Mouse (Mus musculus): ENCODE data around the gene Pick1. TPM values are rescaled to one million over a fixed set of nuclear protein-coding genes. Genes with fewer than 3 reads are reported as not detected.

Pick1 gene
- total RNA-seq (2021): 10 to 100 TPM; 33.7 to 34.8 TPM
- long read RNA-seq, experiment 1, transcript Pick1-201 (13 exons, 1,977 nt): major isoform, 16 of 29 reads
- long read RNA-seq, experiment 1, partial matches to known transcripts: 5 of 29 reads
- long read RNA-seq, experiment 1, other reads (novel, unspliced or antisense): 5 of 29 reads
- long read RNA-seq, experiment 2, transcript Pick1-201 (13 exons, 1,977 nt): major isoform, 10 of 20 reads
- long read RNA-seq, experiment 2, partial matches to known transcripts: 4 of 20 reads
- long read RNA-seq, experiment 2, other reads (novel, unspliced or antisense): 3 of 20 reads

DNA sequence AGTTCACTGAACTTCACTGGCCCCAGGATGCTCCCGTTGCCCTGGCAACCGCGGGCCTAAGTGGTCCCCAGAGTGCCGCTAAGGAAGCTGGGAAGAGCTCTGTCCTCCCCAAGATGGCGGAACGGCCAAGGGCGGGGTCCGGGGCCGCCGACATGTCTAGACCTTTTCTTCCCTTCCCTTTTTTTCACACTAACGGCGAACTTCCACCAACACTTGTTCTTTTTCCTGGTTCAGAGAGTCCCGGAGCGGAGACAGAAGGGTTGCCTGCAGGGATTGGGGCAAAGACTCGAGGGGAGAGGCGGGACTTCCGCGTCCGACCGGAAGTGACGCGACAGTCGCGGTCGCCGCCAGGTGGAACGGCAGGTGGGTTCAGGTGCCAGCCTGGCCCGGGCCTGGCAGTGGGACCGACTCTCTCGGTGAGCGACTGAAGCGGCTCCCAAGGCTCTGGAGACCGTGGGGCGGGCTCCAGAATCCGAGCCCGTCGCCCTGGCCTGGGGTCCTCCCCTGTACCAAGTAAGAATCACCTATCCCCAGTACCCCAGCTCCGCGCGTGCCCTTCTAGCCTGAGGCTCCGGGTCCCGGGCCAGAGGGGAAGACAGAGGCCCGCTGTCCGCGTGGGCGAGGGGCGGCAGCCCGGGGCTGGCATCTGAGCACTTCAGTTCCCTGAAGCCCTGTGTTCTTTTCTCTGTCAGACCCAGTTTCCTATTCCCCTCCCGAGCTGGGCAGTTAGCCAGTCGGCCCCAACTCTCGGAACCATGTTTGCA, at the start of gene Pick1, which contains the start of gene Gm49486:
Gene Pick1, plus strand, starts transcription at position 116 of the 764 bp plus-strand sequence.
Gene Gm49486, plus strand, starts transcription at position 334 of the 764 bp plus-strand sequence.
- peak; percentile 89 for DNase-seq (ENCODE audit: low spot score)

DNA sequence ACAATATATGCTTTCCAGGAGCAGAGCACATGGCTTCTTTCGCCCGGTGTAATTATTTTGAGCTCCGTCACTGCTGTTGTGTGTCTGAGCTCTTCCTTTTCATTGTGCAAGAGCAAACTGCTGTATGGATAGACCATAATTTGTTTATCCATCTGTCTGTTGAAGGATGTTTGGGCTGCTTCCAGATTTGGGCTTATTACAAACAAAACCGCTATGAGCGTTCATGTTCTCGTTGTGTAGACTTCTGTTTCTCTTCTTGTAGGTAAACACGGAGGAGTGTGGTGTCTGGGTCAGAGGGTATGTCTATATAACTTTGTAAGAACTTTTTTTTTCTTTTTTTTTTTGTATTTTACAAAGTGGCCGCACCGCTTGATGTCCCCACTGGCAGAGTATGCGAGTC, 43.8 kb upstream of the Pick1 start:
- no peak for DNase-seq (ENCODE audit: low spot score)

DNA sequence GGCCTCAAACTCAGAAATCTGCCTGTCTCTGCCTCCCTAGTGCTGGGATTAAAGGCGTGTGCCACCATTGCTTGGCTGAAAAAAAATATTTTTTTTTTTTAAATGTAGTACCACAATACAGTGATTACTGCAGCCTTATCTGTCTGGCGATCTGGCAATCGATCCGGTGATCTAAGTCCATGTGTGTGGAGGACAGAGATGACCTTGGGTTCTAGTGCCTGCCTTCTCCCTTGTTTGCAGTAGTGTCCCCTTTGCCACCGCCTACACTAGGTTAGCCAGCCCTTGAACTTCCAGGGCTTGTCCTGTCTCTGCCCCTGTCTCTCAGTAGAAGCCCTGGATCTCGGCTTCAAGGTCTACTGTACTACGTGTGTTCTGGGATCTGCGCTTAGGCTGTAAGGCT, 41.2 kb upstream of the Pick1 start:
- no peak for DNase-seq (ENCODE audit: low spot score)

DNA sequence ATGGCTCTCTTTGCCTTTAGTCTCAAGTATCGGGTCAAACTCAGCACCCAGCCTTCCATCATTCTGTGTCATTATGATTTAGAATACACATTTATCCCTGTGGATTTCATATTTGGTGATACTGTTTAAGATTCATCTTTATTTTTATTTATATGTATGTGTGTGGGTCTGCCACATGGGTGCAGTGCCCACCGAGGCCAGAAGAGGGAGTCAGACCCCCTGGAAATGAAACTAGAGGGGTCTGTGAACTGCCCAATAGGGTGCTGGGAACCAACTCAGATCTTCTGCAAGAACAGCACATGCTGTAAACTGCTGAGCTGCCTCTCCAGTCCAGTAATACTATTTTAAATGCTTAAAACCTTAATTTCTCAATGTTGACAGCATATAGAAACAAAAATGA, 37.5 kb upstream of the Pick1 start:
- no peak for DNase-seq (ENCODE audit: low spot score)

DNA sequence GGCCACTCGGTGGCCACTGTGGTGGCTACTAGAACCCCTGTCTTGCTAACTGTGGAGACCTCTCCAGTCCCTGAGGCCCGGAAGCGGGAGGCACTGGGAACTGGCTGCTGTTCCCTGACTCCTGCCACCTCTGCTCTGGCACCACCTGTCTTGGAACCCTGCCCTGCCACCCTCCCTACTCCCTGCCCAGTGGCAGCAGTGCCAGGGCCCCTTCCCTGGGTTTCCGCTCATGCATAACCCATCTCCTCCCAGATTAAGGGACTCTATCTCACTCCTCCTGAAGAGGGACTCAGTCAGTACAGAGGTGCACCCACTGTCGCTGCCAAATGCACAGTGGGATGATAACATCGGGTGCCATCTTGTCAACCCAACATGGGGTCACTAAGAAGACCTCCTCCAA, 36.5 kb upstream of the Pick1 start:
- no peak for DNase-seq (ENCODE audit: low spot score)

DNA sequence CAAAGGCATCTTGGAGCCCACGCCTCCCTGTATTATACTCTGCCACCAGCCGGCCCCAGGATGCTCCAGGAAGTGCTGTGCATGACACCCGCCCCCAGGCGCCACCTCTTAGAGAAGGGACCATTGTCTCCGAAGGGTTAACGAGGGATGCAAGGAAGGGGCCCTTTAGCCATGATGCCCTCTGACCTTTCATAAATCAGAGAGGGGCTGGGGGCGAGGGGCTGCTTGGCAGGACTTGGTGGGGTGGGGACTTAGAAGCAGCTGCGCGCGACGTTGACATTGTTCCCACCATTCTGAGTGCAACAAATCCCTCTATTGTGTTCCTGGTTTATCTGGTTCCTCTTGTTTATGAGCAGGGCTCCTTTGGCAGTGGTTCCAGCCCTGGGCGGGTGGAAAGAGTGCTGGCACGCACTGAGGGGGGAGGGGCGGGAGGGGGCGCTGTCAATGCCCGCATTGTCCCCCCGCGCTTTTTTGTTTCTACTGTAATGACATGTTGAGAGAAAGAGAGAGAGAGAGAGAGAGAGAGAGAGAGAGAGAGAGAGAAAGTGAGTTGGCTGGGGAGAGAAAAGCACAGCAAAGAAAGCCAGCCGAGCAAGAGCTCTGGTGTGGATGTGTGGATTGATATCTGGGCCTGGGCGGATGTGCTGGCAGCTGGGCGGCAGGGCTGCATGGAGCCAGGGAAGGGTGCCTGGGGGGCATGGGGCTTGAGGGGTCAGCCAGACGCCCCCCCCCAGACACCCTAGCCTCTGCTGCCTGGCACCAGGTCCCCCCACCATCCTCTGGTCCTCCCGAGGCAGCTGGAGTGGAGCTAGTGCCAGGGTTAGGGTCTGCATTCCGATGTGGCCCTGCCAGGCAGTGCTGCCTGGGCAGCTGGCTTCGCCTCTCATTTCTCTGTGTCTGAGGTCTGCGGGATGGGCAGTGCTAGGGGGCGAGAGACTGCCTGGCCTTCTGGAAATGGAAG, 35.8 kb upstream of the Pick1 start:
- no peak for DNase-seq (ENCODE audit: low spot score)

DNA sequence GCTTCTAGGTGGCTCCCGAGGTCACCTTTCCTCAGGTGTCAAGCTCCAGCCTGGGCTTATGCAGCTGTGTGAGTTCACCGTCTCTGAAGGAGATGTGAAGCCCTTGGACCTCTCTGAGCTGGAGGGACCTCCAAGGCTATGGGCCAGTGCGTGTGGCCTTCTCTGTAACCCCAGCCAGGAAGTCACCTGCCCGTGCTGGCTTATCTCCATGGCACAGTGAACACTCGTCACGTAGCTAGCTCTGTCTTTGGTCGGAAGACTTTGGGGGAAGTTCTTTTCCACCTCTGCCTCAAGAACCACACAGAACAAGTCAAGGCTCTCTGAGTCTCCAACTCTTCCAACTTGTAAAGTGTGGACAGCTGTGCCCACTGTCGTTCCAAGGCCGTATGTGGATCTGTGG, 34.9 kb upstream of the Pick1 start:
- no peak for DNase-seq (ENCODE audit: low spot score)

DNA sequence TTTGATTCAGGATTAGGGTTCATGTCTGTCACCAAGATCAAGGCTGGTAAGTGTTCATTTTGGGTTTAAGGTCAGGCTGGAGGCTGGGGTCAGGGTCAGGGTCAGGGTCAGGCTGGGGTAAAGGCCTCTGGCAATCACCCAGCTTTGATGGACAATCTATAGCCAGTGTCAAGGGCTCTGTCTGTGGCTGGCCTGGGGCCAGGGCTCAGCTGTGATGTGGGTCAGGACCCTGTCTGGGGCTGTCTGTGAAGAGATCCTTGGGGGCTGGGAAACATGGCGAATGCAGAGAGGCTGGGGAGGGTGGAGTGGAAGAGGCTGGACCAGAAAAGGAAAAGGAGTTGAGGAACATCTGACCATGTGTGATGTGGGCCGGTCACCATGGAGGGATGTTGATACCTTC, 34.0 kb upstream of the Pick1 start:
- no peak for DNase-seq (ENCODE audit: low spot score)

DNA sequence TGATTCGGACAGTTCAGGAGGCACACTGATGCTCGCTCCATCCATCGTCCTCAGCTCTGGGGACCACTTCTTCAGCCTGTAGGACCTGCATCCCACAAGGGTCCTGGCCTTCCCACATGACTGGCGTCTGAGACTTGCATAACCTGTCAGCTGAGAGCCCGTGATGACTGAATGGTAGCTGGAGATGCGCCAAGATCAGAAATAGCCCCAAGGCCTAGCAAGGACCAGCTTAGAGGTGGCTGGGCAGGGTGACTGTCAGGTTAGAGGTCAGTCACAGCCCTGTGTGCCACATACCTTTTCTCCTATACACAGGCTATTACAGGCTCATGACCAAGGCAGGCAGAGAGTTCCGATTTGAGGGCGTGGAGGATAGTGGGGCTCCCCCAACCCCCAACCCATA, 33.5 kb upstream of the Pick1 start:
- peak; percentile 39 for DNase-seq (ENCODE audit: low spot score)

DNA sequence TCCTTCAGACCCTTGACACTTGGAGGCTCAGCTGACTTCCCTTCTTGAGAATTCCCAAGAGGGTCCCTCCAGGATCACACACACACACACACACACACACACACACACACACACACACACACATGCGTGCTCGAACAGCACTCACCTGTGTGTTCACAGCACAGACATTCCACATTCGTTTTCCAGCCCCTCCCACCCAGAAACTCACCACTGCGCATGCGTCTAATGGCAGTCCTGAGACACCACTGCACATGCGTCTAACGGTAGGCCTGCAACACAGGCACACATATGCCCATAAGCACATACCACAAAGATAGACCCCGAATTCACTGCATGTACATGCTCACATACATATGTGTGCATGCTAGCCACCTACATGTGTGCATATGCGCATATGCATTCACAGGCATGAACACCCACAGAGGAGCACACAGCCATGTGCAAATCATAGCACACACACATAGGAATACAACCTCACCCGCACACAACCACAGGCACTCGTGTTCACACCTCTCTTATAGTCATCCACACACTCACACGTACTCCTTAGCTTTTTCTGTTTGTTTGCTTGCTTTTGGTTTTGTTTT, 29.5 kb upstream of the Pick1 start:
- DNase-seq (ENCODE audit: low spot score): no peak

DNA sequence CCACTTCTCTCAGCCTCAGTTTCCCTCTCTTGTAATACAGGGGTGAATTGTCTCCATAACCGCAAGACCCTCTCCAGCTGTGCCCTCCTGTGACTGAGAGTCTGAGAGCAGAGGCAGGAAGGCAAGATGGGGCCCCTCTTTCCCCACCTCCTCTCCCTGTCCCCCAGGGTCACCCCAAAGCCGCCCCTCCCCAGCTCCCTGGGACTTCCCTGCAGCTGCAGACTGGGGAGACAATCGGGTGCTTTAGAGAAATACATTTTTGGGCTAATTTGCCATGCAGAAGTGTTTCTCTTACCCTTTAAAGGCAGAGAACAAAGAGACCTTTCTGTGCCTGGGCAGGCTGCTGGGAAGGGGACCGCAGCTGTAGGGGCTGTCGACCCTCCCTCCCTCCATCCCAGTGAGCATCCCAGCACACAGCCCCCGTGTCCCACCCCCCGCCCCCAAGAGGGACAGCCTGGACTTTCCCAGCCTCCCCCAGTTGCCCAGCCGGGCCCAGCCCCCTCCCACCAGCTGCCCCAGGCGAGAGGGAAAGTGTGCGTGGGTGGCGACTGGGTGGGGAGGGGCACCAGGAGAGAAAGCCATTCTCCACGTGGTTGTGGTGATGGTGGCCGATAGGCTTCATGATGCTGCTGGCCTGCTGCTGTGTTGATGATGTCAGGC, 27.4 kb upstream of the Pick1 start:
- DNase-seq (ENCODE audit: low spot score): no peak

DNA sequence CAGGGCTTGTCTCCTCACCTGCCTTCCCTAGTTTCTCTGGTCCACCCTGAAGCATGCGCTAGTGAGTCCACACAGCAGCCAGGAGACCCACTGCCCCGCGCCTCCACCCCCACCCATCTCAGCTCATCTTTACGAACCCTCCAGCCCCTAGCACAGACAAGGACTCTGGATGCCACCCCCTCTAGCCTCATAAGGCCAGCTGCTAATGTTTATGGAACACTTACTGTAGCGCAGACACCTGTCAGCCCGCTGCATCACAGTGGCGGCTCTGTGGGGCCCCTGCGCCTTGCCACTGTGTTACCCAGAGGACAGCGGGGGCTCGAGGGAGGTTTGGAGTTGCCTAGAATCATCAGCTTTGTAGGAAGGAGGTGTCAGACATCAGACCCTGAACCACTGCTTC, 26.4 kb upstream of the Pick1 start:
- DNase-seq (ENCODE audit: low spot score): no peak

DNA sequence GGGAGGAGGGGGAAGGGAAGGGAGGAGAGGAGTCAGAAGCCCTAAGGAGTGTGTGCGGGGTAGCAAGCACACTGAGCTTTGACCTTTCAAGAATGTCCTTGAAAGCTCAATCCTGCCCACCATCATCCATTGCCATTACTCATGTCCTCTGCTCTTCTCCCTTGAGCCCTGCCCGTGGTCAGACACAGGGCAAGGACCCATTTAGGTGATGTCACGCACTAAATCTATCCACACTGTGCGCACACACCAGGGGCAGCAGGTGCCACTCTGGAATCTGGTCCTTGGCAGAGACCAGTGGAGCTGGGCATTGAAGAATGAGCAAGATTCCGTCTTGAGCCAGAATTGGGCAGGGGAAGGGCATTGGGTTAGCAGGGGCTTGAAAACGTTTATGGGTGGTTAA, 20.8 kb upstream of the Pick1 start:
- DNase-seq (ENCODE audit: low spot score): peak; percentile 74

DNA sequence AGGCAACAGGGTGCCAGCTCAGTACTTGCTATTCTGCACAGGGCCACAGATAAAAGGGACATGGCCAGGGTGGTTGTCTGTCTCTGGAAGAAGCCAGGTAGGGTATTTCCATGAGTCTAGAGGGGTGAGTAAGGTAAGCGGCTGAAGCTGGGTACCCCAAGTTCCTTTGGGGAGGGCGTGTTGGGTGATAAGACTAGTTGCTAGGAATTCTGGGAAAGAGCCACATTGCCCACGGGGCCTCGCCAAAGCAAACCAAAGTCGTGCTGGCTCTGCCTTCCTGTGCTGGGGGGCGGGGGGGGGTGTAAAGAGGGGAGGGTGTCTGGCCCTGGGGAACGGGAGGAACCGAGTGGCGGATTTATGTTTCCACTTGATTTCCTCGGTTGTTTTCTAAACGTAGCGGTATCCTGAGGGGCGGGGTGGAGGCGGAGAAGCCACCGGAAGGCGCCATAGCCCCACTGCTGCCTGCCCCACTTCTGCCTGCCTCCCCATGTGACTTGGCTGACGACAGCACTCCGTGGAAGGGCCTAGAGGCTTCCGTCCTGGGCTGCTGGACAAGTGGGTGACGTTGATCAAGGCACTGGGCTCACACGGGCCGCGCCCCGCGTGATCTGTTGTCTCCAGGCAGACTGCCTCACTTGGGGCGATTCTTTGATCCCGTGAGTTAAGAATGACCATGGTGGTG, 20.1 kb upstream of the Pick1 start:
- DNase-seq (ENCODE audit: low spot score): peak; percentile 54

DNA sequence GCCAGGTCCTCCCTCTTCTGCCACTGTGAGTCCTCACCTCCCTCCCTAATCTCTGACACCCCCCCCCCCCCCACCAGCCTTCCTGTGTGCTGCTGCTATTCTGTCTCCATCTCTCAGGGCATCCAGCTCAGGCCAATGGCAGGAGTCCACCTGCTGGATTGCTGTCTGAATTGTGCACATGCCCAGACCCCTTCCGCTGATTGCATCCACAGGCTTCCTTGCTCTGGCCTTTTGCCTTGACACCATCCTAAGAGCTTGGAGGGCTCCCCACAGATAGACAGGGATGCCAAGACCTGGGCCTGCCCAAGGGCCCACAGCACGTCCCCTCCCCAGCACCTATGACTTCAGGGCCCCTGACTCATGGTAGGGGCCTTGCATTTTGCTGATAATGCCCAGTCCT, 18.6 kb upstream of the Pick1 start:
- DNase-seq (ENCODE audit: low spot score): no peak

DNA sequence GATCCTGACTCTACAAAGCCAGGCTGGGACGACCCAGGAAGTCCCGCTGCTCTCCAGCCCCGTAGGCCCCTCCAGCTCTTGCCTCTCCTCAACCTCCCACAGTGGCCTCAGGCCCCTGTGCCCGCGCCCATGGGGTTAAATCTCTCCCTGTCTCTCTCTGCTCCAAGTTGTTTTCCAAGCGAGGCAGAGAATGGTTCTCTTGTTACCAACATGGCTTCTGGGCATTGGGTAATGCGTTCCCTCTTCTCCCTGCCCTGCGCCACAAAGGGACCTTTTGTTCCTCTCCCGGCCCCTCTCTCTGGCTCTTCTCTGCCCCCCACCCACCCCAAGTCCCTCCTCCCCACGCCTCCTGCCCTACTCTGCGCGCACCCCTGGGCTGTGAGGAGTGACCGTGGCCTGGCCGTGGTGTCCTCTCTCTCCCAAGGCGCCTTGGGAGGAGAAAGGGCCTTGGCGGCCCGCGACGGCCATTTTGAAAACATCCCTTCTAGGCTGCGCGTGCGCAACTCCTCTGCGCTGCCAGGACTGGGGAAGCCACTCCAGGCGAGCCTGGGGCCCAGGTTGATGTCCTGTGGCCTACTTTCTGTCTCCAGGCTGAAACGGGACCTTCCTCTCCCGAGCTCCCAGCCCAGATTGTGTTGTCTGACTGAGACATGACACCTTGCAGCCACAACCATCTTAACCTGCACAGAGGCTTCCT, 16.1 kb upstream of the Pick1 start:
- no peak for DNase-seq (ENCODE audit: low spot score)

DNA sequence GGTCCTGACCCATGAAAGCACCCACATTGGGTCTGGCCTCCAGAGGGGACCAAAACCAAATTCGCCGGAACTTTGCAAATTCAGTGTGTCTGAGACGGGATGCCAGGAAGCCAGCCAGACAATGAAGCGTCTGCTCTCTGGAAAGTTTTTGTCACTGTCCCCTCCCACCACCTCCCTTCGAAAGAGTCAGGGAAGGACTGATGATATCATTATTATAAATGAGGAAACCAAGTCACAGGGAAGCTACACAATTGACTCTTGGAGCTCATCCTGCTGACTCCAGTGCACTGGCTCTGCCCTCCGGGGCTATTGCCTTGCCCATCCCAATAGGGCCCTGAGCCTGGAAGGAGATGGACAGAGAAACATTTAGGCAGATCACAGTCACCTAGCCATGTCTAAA, 15.4 kb upstream of the Pick1 start:
- no peak for DNase-seq (ENCODE audit: low spot score)

DNA sequence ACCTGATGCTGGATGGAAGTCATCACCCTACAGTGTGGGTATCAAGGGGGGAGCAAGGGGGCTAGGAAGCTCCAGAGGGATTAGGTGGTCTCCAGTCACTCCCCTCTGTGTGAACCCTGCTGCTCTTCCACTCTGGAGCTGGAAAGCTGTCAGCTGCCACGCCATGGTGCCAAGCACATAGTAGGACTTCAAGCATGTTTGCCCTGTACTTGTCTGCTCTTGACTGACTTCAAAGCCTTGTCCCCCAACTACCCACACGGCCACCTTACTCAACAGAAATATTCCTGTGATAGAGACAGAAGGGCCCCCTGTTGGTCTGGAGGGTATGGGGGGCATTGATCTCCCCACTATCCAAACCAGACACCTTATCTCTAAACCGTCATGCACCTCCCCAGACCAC, 12.8 kb upstream of the Pick1 start:
- DNase-seq (ENCODE audit: low spot score): no peak

DNA sequence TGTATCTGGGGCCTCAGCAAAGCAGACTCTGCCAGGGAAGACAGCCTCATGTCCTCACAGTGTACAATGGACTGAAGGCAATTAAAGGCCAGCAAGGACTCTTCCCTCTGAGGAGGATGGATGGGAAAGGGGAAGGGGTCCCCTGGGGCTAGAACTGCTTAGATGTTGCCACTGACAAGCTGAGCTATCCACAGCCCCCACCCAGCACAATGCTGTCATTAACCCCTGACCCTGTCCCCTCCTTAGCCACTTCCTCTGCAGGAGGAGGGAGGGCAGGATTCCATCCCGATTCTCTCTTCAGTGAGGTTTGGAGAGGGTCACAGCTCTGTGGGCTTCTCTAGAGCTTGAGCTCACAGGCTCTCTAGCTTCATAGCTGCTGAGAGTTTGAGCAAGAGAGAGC, 9.4 kb upstream of the Pick1 start:
- no peak for DNase-seq (ENCODE audit: low spot score)

DNA sequence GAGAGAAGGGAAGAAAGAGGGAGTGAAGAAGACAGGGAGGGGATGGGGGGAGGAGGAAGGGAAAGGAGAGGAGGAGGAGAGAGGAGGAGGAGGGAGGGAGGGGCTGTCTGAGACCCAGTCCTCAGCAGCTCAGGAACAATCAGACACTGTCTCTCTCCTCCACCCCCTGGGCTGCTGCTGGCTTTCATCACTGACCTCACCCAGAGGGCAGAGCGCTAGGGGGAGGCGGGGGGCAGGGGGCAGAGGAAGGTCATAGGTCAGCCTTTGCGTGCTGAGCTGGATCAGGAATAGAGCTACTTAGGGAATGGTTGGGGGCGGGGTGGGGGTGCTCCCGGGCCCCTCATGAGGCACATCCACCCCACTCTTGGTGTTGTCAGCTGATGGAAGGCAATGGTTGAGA, 5.3 kb upstream of the Pick1 start:
- no peak for DNase-seq (ENCODE audit: low spot score)

Data from gastrocnemius, adult 18-20 months (tissue).